Mouse (Mus musculus): ENCODE data around the gene Kctd20.

The Kctd20 gene

GRCm38 (mm10) chr17:28932274-28932673 is 19.5 kb upstream of the Kctd20 start:
- DNase-seq (ENCODE audit: low spot score), result no peak

DNA sequence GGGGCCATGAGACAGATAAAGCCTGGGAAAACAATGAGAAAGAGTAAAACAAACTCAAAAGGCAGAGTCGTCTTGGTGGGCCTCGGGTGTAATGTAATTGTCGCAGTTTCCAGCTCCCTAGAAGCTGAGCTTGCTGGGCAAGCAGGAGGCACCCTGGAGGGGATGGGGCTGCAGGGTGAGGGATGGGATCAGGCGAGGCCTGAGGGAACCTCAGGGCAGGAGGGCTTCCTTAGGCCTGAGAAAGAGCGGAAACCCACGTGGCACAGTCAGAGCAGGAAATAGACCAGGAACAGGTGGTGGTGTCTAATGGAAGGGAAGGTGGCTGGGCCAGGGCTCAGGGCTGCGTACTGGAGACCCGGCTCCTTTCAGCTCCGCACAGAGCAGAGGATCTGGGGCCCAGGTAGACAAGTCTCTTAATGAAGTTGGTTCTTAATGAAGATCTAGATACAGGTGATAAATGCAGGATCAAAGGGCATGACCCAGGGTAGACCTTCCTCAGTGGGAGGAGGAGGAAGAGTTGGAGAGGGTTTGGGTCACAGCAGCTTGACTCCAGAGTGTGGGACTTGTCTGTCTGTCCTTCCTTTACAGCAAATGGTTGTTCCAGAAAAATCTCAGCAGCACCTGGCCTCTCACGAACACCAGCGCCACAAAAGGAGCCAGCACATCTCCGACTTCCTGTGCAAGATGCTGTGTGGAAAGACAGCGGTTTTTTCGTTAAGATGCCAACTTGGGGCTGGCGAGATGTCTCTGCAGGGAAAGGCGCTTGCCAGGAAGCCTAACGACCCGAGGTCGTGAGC is 17.4 kb upstream of the Kctd20 start:
- no peak for DNase-seq (ENCODE audit: low spot score)

GRCm38 (mm10) chr17:28936133-28936532 is 15.6 kb upstream of the Kctd20 start:
- DNase-seq (ENCODE audit: low spot score), result no peak

DNA sequence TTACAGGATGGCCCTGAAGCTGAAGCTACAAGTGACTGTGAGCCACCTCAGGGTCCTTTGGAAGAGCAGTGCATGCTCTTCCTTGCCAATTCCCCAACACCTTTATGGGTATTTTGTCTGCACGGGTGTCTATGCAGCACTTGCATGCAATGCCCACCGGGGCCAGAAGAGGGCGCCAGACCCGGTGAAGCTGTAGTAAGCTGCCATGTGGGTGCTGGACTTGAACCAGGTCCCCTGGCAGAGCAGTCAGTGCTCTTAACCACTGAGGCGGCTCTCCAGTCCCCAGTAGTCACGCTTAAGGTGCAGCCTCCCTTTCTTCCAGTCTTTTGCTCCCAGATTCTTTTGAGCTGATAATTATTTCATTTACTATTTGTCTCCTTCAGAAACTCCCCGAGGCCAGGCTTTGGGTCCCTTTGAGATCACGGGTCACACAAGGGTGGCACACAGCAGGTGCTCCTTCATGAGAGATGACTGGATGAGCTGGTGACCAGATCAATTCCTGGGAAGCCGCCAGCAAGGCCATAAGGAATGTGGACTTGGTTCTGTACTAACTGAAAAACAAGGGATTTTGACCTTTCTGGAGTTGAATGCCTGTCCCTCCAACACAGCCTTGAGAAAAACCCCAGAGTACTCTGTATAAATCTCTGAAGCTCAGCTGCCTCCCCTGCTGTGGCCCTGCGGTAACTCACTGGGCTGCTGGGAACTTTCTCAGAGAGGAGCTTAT is 15.0 kb upstream of the Kctd20 start:
- DNase-seq (ENCODE audit: low spot score), result no peak

GRCm38 (mm10) chr17:28940776-28941555 is 10.8 kb upstream of the Kctd20 start:
- no peak for DNase-seq (ENCODE audit: low spot score)

- no peak for DNase-seq (ENCODE audit: low spot score)
Measured at GRCm38 (mm10) chr17:28942101-28942500, 9.6 kb upstream of the Kctd20 start.

GRCm38 (mm10) chr17:28943740-28944139 is 8.0 kb upstream of the Kctd20 start, which contains the start of gene Pxt1:
Gene Pxt1, minus strand, starts transcription at chr17:28943840.
- no peak for DNase-seq (ENCODE audit: low spot score)

GRCm38 (mm10) chr17:28944481-28944880 is 7.3 kb upstream of the Kctd20 start:
- DNase-seq (ENCODE audit: low spot score), result no peak

DNA sequence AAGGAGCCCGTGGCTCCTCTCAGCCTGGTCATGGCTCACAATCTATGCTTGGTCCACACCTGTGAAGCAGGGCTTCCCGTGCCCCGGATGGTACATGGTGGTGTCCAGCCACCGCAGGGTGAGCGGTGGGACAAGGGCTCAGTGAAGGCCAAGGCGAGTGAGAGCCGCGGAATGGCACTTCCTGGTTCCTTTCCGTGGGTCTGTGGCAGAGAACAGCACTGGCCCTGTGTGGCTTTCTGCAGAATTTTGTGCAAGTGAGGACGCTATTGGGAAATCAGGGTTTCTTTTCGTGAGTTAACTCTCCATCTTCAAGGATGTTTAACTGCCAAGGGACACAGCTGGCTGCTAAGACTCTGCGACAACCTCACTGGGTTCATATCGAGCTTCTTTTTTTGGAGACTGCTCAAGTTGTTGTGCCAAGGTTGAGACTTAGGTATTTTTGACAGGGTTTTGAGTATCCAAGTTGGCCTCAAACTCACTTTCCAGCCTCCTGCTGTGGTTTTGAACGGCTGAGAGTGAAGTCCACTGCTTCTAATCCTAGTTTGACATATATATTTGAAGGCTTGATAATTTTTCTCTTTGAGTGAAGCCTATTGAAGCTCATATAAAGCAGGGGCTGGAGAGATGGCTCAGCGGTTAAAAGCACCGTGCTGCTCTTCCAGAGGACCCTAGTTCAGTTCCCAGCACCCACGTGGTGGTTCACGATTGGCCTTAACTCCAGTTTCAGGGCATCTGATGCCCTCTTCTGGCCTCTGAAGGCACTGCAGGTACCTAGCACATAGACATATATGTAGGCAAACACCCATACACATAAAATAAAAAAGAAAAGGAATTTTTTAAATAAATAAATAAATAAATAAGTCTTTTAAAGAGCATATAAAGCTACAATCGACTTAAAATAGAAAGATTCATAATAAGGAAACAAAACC is 4.5 kb upstream of the Kctd20 start:
- no peak for DNase-seq (ENCODE audit: low spot score)

DNA sequence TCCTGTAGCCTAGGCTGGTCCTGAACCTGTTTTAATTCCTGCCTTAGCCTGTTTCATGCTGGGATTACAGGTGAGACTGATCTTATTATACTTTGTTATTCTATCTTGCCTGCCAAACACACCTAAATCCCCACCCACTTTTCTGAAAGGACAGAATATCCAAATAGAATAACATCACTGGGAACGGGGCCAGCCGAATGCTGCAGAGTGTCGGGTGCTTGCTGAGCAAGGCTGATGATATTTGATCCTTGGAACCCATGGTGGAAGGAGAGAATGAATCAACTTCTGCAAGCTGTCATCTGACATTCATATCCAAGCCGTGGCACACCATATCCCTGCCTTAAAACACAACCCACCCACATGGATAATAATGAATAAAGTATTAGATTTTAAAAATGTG is 3.1 kb upstream of the Kctd20 start:
- no peak for DNase-seq (ENCODE audit: low spot score)

DNA sequence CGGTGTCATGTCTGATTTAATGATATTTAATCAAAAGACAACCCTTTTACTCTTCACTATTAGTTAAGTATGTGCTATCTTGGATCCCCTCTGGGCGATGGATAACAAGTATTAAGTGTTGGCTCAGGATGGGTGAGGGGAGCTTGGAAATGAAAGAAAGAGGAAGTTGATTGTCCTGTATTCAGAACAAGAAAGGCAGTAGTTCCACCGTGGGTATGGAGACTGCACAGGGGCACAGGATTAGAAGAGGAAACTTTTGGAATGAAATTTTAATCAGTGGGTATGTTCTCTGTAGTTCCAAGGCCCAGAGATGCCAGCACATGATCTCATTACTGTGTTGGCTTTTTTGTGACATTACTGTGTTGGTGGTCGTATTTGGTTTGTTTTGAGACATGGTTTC is 999 bp upstream of the Kctd20 start:
- DNase-seq (ENCODE audit: low spot score), result no peak

DNA sequence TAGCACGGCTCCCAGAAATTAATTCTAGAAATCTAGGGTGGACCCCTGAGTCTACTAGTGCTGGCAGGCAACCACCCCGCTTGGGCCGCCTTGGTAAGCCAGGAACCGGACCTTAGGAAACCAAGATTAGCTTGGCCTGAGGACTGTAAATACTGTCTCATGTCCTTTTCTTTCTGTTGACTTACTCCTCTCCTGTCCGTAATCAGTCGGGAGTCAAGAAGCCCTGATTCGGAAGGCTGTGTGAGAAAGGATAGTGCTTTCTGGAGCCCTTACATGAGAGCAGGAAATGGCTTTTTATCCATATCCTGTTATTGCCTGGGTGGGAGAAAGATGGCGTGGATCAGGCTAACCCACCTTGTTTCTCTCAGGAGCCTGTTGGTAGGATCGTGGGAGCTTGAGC is 1.5 kb downstream of the Kctd20 start:
- DNase-seq (ENCODE audit: low spot score), result no peak

DNA sequence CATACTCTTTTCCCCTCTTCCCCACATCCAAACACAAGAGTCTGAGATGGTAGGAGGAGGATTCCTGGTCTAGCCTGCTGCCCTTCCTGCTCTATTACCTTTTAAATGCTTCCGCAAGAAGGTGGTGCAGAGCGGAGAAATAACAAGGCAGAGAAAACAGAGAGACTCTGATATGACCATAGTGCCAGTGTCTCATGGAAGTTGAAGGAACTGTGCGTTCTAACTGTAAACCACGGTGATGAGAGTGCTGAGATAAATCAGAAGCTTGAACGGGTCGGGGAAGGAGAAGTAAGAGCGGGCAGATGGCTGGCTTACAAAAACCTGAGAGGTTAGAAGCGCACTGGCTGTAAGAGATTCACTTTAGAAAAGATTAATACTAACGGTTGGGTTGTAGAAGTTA is 2.7 kb downstream of the Kctd20 start:
- no peak for DNase-seq (ENCODE audit: low spot score)

- no peak for DNase-seq (ENCODE audit: low spot score)
Measured at GRCm38 (mm10) chr17:28960597-28960996, 8.8 kb downstream of the Kctd20 start.

- DNase-seq (ENCODE audit: low spot score), result no peak
Measured at GRCm38 (mm10) chr17:28961596-28961995, 9.8 kb downstream of the Kctd20 start.

DNA sequence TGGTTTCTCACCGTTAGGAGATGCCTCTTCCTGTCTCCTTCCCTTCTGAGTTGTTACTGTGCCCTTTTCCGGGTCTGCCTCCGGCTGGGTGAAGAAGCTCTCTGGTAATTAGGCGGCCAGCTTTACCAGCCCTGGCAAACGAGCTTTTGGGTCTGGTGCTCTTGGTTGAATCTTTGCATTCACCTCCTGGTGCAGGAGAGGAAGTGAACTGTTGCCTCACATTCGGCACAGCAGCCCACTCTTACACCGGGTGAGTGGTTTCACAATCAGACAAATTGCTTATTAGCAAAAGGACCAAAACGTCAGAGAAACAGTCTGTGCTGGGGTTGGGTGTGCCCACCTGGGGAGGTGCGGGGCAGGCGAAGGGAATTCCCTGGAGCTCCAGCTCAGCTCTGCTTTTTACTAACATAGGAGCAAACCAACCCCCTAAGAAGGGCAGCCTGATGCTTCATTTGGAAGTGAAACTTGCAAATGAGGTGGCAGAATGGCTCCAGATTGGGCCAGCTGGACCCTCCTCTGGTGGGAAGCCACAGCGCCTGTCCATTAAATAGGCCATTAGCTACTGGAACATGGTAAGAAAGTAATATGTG is 15.4 kb downstream of the Kctd20 start:
- no peak for DNase-seq (ENCODE audit: low spot score)

GRCm38 (mm10) chr17:28970122-28970521 is 18.4 kb downstream of the Kctd20 start:
- no peak for DNase-seq (ENCODE audit: low spot score)

GRCm38 (mm10) chr17:28979091-28979490 is 27.3 kb downstream of the Kctd20 start:
- DNase-seq (ENCODE audit: low spot score), result no peak

DNA sequence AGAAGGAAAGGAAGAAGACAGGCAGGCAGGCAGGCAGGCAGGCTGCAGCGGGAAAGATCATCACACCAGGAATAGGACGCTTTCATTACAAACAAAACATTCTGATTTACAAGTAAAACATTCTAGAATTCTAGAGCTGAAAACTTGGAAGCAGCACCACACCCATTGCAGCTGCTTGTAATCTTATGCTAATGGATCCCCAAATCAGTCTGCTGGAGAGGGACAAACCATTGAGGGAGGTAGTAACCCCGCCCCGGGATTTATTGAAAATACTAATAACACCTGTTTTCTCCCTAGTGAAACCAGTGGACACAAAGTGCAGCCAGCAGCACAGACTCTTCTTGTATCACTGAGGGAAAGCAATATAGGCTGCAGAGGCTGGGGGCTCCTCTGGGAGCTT is 29.3 kb downstream of the Kctd20 start:
- no peak for DNase-seq (ENCODE audit: low spot score)

GRCm38 (mm10) chr17:28982591-28982990 is 30.8 kb downstream of the Kctd20 start:
- no peak for DNase-seq (ENCODE audit: low spot score)

DNA sequence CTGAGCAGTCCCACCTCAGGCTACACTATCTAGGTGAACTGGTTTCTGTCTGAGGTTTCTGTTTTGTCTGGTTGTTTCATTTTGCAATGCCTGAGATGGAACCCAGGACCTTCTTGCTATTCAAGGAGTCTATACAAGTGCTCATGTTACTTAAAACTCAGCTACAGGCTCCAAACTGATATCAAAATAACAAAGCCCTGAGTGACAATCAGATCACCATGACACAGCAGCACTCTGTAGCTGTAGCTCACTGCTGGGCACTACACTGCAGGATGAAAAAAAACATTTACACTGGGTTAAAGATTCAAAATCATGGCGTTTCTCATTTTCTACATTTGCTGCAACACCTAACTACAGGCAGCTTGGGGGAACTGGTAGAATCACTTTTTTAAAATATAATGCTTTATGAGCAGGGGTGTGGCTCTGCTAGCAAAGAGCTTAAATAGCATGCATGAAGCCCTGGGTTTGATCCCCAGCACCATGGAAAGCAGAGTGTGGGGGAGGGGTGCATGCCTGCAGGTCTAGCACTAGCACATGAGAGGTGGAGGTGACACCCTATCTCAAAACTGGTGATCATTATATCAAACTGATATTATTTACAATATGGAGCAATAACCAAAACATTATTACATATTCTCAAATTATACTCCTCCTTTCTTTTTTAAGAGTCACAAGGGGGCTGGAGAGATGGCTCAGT is 33.1 kb downstream of the Kctd20 start:
- no peak for DNase-seq (ENCODE audit: low spot score)
